Mouse (Mus musculus) frontal cortex, postnatal 36 days (tissue): ENCODE results near the gene Max.

Experiments
- DNase-seq, 2 experiments: peaks; one replicate each; pipeline ENCODE4 v3.0.0; 2022; ENCODE audit warnings: low spot score in 2 of 2

Gene Max

DNA sequence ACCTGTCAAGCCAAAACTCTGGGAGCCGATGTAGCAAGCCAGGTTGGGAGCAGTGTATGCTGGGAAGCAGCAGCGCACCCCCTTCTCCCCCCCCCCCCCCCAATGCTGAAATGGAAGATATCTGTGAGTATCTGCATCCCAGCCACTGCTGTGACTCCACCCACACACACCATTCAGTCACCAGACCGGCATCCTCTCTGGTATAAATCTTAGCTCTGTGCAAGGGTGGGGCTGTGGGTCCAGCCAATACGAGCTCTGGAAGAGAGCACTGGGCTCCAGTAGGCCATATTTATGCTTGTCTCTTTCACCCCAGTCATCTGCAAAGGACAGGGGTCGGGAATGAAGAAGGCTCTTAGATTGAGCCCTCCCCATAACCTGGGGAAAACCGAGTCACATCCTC is 41.6 kb downstream of the Max start:
- no peak for DNase-seq

DNA sequence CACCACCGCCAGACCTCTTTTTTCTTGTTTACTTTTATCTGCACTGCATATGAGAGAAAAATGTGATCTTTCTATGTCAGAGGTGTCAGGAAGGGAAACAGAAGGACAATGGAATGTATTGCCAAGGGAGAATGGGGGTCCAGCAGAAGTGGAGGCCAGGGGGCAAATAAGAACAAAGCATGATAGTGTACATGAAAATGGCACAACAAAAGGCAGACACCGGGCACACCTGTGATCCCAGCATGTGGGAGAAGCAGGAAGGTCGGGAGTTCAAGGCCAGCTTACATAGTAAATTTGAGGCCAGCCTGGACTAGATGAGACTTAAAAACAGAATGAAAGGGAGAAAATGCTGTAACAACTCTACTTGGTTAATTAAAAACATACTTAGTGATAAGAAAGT is 43.1 kb downstream of the Max start:
- DNase-seq, result no peak

DNA sequence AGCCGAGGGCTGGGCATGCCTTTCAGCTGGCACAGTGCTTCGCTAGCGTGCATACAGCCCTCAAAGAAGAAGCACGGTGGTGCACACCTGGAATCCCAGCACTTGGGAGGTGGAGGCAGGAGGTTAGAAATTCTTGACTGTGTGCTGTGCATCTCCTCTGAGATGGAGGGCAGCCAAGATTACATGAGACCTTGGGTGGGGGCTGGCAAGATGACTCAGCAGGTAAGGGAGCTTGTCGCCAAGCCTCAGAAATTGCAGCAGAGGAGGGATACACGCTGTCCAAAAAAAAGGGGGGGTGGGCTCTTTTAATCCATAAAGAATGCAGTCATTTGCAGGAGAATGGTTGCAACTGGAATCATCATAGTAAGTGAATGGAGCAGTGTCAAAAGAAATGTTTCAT is 43.9 kb downstream of the Max start:
- DNase-seq, result no peak

DNA sequence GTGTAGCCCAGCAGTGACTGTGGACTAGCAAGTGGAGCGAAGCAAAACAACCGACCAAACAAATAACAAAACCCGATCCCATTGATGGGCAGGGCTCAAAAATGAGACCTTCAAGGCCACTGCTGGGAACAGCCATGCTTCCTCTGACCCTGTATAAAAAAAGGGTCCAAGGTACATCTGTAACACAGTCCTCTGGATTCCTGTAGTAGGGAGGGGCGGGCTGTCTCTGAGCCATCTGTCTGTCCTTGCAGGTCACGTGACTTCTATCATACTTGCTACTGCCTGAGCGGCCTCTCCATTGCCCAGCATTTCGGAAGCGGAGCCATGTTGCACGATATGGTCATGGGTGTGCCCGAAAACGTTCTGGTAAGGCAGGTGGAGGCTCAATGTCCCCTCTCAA is 45.8 kb downstream of the Max start:
- no peak for DNase-seq

DNA sequence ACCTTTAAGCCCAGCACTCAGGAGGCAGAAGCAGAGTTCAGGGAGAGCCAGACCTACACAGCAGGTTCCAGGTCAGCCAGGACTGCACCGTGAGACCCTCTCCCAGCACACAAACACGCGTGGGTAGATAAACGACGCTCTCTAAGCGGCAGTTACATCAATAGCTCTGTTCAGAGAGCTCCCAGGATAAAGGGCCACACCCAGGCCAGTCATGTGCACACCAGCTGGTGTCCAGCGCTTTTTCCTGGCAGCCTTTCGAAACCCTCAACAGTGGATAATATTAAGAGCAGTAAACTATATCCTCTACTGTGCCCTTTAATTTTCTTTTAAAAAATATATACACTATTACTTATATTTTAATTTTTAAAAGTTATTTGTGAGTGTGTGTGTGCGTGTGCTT is 49.8 kb downstream of the Max start:
- DNase-seq, result no peak

DNA sequence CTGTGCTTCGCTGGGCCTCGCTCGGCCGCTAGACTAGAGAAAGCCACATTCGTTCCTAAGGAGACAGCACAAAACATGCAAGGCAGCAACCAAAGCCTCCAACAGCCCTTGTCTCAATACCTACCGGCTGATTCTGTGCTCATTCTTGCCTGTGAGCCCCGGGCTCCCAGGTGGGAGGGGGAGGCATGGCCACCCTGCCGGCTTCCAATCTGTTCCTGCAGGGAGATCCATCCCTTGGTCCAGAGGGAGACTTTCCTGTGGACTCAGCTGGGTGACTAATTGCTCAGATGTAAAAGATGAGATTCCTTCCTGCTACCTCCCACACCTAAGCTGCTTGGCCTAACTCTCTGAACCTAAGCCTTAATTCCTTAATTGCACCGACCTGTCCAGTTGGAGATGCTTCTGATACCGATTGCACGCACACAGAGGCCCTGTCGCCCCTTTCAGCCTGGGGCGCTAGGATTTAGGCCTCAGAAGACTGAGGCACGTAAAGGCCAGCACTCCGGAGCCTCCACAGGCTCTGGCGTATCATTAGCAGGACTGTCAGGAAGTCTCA is 50.8 kb downstream of the Max start:
- DNase-seq, result no peak

DNA sequence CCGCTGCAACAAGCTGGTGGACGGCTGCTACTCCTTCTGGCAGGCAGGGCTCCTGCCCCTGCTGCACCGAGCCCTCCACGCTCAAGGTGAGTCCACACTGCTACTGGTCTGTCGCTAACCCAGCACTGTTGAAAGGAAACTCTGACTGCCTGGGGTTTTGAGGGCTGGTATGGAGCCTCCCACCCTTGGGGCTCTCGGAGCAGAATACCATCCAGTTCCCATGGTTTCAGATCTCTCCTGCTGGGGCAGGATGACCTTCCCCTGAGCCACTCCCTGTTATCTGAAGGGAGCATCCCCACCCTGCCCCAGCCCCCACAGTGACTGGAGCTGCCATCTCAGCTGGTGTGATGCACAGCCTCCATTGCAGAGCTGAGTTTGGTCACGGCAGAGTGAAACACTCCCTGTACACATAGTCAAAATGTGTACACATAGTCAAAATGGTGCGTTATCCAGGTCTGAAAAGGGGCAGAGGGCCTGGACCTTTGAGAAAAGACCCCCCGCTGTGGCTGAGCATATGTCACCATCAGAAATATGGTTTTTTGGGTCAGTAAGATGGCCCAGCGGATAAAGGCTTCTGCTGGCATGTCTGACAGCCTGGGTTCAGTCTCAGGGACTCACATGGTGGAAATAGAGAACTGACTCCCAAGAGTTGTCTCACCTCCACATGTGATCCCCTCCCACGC is 51.6 kb downstream of the Max start:
- no peak for DNase-seq

DNA sequence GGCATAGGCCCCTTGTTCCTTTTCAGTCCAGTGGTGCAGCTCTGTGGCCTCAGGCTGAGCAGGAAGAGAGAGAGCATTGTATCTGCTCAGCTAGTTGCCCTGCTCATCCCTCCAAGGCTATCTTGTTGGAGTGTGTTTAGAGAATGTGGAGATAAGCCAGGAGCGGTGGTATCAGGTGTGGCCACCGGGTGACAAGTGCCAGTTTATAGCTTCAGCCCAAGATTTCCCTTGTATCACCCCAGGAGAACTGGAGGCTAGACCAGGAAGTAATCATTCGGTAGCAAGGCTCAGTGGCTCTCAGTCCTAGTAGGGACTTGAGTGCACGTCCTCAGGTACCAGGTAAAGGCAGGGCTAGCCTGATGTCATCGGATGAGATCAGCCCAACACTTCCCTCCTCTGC is 52.8 kb downstream of the Max start:
- no peak for DNase-seq

DNA sequence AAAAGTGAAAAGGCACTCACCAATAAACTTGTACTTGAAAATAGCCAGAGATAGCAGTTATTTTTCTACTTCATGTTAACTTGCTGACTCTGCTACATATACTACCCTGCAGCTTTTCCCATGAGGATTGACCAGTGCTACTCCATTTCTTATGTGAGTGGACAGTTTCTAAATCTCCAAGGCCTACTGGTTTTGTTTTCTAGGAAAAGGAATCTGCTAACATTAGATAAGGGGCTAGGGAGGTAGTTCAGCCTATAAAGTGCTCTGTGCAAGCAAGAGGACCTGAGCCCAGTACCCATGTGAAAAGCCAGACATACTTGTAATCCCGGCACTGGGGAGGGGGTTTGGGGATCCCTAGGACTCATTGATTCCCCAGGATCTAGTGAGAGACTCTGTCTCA is 55.7 kb downstream of the Max start:
- no peak for DNase-seq

DNA sequence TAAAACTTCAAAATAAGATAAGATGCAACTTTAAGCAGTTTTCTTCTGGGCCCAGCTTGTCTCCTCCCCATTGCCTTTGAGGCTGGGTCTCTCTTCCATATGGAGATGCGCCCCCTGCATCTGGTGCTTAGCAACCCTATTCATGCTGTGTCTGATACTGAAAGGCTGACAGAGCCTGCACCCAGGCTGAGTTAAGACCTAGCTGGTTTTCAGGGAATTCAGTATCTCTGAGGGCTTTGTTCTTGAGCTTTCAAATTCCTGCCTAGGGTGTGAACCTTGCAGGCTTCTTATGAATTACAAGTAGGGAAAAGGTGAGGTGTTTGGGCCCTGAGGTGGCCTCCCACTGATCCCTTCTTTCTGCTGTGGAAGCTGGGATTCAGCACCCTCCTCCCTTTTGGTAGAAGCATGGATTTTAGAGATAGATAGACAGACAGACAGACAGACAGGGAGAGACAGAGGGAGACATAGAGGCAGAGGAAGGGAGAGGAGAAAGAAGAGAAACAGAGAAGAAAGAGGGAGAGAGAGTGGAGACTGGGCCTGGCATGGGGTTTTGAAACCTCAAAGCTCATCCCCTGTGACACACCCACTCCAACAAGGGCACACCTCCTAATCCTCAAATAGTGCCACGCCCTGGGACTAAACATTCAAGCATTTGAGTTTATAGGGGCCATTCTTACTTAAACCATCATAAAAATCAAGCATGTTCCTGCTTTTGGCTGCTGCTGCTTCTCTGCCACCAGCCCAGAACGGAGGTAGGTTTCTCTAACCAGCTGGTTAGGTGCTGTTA is 60.3 kb downstream of the Max start:
- no peak for DNase-seq

DNA sequence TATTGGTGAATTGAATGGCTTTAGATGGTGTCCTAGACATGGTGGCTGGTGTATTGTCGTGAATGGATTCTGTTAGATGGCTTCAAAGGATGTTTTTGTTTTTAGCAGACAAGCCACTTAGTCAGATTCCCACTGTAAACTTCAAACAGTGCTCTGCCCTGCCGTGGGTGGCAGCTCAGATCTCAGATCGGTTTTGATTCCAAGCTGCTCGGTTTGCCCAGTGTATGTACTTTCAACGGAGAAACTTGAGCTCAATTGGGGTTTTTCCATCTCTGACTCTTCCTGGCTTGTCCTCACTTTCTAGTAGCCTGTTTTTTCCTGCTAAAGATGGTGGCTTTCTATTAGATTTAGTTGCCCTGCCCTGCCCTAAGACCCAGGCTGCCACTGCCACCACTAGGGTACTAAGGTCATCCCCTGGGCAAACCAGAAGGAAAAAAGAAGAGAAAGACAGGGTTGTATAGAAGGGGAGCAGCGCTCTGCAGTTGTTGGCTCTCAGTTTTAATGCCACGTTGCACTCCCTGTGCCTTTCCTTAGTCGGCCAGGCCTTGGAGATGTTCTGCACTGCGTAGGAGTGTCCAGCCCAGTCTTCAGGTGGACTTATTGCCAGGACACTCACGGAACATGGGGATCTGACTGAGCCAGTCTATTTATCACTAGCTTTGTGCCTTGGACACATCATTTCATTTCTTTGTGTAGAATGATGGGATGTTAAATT is 62.6 kb downstream of the Max start:
- no peak for DNase-seq

DNA sequence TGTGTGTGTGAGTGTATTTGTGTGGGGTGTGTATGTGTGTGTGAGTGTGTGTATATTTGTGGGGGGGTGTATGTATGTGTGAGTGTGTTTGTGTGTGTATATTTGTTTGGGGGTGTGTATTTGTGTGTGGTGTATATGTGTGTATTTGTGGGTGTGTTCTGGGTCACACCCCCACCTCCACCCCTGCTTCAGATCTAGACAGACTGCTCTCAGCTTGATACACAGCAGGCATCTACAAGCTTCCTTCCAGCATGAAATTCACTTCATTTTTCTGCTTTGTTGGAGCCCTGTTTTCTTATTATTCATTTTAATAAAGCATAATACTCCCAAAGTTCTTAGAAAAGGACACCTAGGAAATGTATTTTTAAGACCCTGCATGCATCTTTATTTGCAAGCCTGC is 63.9 kb downstream of the Max start:
- DNase-seq, result no peak

DNA sequence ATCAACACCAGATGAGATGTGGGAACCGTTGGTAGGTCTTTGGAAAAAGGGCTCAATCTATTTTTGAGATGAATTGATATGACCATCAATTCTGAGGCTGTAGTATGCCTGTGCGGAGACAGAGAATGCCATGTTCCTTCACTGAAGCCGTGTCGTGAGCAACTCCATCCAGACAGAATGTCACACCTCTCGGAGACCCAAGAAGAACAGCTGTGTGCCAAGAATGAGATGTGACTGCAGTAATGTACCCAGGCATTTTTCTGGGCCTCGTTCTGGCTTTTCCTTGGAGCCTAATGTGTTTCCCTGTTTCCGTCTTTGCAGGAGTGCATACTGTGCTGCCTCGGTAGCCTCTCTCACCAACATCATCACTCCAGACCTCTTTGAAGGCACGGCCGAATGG is 65.0 kb downstream of the Max start:
- DNase-seq, result no peak

DNA sequence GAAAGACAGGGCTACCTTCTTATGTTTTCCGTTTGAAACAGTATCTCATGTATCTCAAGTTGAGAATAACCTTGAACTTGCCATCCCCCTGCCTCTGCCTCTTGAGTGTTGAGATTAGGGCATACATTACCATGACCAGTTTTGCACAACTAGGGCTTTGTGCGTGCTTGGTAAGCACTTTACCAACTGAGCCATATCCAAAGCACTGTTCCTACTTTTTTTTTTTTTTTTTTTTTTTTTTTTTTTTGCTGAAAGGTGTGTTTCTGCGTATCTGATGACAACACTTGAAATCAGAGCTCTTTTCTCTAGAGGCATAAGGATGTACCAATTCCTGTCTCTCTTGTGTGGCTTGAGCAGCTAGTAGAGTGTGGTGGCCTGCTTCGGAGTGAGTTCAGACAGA is 65.4 kb downstream of the Max start:
- DNase-seq, result no peak

DNA sequence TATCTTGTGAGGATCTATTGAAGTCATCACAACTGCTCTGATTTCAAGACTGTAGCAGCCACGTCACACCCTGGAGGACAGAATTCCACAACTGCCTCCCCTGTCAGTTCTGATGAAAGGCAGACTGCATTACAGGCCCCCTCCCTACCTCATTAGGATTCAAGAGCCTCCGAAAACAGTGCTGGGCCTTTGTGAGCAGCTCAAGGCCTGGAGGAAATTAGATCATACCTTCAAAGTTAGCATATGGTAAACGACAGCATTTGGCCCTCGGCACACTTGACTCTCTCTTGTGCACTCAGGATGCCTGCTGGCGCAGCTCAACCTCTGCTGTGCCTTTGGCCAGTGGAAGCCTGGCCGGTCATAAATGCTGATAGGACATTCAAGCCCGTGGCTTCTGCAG is 66.2 kb downstream of the Max start:
- no peak for DNase-seq

DNA sequence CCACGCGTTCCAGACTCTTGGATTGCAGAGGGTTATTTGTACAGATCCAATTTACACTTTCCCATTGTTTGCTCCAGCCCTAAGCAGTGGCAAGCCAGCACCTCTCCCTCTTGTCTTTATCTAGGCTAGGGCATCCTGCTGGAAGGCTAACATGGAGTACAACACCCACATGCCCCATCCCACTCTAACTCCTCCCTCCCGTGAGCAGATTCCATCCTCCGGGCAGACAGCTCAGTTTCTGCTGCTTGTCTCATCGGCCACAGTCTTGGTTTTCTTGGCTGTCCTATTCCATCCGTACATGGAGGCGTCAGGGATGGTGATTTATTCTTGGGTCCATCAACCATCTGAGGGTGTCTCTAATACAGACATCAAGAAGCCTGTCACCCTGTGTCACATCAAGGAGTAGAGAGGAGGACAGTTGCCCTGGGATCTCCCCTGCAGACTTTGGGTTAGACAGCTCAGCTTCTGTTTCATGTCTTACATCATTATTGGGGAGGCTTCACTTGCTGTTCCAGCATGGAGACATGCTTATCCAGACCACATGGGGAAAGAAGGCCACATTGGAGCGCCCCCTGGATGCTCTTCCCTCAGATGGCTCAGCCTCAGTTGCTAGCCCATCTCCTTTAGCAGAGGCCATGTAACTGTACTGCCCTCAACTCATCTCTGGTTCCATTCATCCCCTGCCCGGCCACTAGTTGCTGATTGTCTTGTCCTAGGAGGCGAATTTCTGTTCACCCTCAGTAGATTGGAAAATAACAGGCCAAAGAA is 67.0 kb downstream of the Max start:
- DNase-seq, result no peak

DNA sequence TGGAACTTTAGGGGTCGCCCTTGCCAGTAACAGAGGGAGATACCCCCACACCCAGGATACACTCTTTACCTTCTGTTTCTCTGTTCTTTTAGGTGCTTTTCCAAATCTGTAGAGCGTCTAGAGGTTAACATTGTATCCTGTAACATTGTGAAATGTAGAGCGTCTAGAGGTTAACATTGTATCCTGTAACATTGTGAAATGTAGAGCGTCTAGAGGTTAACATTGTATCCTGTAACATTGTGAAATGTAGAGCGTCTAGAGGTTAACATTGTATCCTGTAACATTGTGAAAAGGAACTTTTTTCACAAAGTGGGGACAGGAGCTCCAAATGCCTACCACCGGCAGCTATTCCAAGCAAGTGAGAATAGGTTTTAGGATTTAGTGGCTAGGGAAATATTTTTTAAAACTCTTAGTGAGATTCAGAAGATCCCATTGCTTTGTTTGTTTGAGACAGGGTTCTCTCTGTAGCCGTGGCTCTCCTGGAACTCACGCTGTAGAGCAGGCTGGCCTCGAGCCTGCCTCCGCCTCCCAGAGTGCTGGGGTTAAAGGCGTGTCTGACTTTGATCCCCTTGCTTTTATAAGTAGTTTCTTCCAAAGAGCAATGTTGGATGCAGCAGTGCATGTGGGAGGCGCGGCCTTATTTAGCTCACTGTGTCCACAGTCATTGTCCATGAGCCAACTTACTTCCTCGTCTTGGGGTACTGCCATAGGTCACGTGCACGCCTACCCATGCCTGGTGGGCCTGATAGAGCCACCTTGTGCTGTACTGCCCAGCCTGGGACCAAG is 68.9 kb downstream of the Max start:
- DNase-seq, result no peak

DNA sequence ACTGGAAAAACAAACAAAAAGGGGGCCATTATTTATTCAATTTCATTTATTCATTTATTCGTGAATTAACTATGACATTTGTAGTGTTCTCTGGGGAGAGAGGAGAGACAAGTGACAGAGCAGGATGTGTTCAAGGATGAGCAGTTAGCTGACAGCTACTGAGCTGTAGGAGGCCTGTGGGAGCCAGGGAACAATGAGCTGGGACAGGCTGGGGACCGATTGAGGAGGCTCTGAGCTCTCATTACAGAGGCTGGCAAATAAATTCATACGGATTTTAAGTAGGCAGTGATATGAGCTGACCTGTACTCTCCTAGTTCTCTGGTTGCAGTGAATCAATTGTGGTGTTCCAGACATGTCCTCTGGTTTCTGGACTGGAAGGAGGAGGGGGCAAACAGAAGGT is 70.8 kb downstream of the Max start:
- no peak for DNase-seq

DNA sequence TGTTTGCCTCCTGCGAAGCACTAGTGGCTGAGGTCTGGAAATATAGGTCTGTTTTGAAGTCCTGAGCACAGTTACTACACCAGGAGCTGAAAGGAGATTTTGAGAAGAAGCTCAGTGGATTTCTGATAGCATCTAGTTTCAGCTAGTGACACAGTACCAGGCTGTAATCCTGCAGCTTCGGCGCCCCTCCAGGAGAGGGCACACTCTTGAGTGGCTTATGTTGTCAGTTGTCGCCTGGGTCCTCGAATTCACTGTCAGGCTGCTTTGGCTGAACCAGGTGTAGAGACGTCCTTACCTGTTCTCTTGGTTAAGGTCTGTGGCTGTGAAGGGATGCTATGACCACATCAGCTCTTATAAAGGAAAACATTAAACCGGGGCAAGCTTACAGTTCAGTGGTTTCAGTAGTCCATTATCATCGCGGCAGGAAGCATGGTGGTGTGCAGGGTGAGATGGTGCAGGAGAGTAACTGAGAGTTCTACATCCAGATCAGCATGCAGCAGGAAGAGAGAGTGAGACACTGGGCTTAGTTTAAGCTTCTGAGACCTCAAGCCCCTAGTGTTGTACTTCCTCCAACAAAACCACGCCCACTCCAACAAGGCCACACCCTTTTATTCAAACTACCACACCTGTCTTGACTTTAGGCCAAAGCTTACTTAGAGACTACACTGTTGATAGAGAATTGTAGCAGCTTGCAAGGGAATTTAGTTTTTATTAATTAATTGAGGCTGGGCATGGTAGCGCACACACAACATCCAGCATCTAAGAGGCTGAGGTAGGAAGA is 72.4 kb downstream of the Max start:
- no peak for DNase-seq

DNA sequence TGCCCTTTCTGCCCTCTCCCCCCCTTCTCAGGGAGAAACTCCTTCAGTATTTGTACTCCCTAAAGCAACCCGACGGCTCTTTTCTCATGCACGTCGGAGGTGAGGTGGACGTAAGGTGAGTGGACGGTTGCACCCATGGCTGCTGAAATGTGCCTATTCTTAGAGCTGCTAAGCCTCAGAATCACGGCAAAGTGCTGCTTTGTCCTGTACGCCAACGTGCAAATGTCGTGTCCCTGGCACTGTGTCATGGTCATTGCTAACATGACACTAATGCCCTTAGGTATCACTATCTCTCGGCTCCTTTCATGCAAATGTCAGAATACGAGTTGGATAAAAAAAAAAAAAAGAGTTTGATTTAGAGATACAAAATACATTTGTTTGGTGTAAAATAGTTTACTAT is 74.1 kb downstream of the Max start:
- no peak for DNase-seq
